Mouse (Mus musculus) forebrain, embryonic 13.5 days (tissue): Measurements from ENCODE around the gene Ddx25. TPM values are rescaled to one million over a fixed set of nuclear protein-coding genes. Genes with fewer than 3 reads are reported as not detected.

Experiments
- ATAC-seq: fragments of 200-750 bp; cut with Nextera tagmentation; 2 replicates; pipeline ENCODE4 v1.8.0; 2017
- H3K27ac ChIP-seq: fragments of 300-500 bp; sonication (generic); 2 replicates; pipeline ENCODE4 v1.5.1; 2015; ENCODE audit warnings: inconsistent platforms, mild to moderate bottlenecking, moderate library complexity
- H3K27me3 ChIP-seq: fragments of 300-500 bp; sonication (generic); 2 replicates; pipeline ENCODE4 v1.6.1; 2015; ENCODE audit warnings: mild to moderate bottlenecking, inconsistent platforms
- H3K36me3 ChIP-seq: fragments of 300-500 bp; sonication (generic); 2 replicates; pipeline ENCODE4 v1.6.1; 2015; ENCODE audit warnings: mild to moderate bottlenecking, inconsistent platforms; ENCODE audit not compliant: poor library complexity, severe bottlenecking
- H3K4me1 ChIP-seq: fragments of 300-500 bp; sonication (generic); 2 replicates; pipeline ENCODE4 v1.6.1; 2015; ENCODE audit warnings: inconsistent platforms
- H3K4me2 ChIP-seq: fragments of 300-500 bp; sonication (generic); 2 replicates; pipeline ENCODE4 v1.6.1; 2015; ENCODE audit warnings: inconsistent platforms, mild to moderate bottlenecking, moderate library complexity
- H3K4me3 ChIP-seq: fragments of 300-500 bp; sonication (generic); 2 replicates; pipeline ENCODE4 v1.5.1; 2015; ENCODE audit warnings: mild to moderate bottlenecking, inconsistent platforms
- H3K9ac ChIP-seq: fragments of 300-500 bp; sonication (generic); 2 replicates; pipeline ENCODE4 v1.6.1; 2015; ENCODE audit warnings: mild to moderate bottlenecking, inconsistent platforms
- H3K9me3 ChIP-seq: fragments of 300-500 bp; sonication (generic); replicated peaks from 2 replicates; pipeline ENCODE4 v1.6.1; 2016; ENCODE audit warnings: inconsistent platforms
- WGBS: fragments of 180-500 bp; shearing (Covaris S2); methylation state at CpG from one replicate; pipeline ENCODE4 v1.1.7; 2015; 5-methylcytosine and 5-hydroxymethylcytosine counted together
- polyA plus RNA-seq: library from polyadenylated mRNA; unstranded; fragments of >200 nt; fragmentation: Nextera tagmentation; extraction: Ambion mirVana; gene quantifications from 2 replicates; pipeline ENCODE4 v1.2.1, GENCODE M21; 2015

The Ddx25 gene
- polyA plus RNA-seq, 1 experiment from 2014 or later = 13.2 TPM

- Histone ChIP-seq H3K9ac (no peak overlapping the region), H3K9me3 (no peaks in the 10 kb centered on the region), H3K4me1 (no peaks in the 10 kb centered on the region), H3K36me3 (no peaks in the 10 kb centered on the region), H3K27ac (no peak overlapping the region), H3K4me3 (no peak overlapping the region), H3K4me2 (no peak overlapping the region), H3K27me3 (no peaks in the 10 kb centered on the region)
- WGBS = 87% methylated on average over 5 of the region's 5 CpGs
- no peak for ATAC-seq
Observed at GRCm38 (mm10) chr9:35516182-35516581, 42.1 kb downstream of the Ddx25 start.

DNA sequence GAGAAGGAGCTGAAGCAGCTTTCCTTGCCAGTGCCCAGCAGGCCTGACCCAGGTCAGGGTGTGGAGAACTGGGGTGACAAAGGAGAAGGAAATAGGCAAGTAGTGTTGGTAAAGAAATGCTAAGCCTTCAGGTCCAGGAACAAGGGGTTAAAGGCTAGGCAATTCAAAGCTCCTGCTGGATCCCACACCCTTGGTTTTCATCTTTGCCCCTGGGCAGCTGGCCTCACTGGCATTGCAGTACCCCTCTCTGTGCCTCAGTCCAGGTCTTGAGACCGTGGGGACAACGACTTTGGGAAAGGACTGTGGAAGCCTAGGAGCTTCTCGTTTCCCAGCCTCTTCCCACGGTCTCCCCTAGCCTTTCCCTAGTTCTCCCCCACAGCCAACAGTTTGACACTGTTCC is 44.4 kb downstream of the Ddx25 start:
- no peak overlapping the region for H3K4me3 ChIP-seq
- no peaks in the 10 kb centered on the region for H3K36me3 ChIP-seq
- no peaks in the 10 kb centered on the region for H3K27me3 ChIP-seq
- no peaks in the 10 kb centered on the region for H3K4me1 ChIP-seq
- no peak overlapping the region for H3K9ac ChIP-seq
- no peak overlapping the region for H3K27ac ChIP-seq
- WGBS = 84% methylated on average over 4 of the region's 4 CpGs
- ATAC-seq = no peak
- H3K9me3 ChIP-seq = no peaks in the 10 kb centered on the region
- no peak overlapping the region for H3K4me2 ChIP-seq

DNA sequence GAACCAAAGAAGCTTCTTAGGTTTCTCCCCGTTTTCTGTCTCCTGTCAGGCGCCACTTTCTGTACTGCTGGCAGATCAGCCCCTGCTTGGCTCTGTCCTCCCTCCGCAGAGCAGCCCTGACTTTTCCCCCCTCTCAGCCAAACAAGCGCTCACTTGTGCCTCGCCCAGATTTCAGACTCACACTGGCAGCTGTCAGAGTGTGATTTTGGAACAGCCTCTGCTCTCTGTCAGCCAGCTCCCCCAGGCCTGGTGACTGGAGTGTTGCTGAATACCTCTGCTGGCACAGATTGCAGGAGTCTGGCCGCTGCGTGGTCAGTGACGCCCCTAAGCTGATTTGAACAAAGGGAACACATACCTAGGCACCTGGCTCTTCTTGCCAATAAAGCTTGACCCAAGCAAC is 50.1 kb downstream of the Ddx25 start:
- Histone ChIP-seq H3K9me3 (no peaks in the 10 kb centered on the region), H3K4me1 (peaks cover 11% of the 10 kb centered on the region), H3K36me3 (peaks cover 27% of the 10 kb centered on the region), H3K27me3 (no peaks in the 10 kb centered on the region), H3K27ac (peak overlapping the region; percentile 68), H3K4me3 (no peak overlapping the region), H3K9ac (peak overlapping the region; percentile 40; the same call in 1 of the 2 replicates), H3K4me2 (no peak overlapping the region)
- WGBS = 31% methylated on average over 8 of the region's 8 CpGs
- peak; percentile 80 for ATAC-seq

GRCm38 (mm10) chr9:35502361-35503000 is 55.8 kb downstream of the Ddx25 start:
- H3K27ac ChIP-seq = no peak overlapping the region
- H3K27me3 ChIP-seq = no peaks in the 10 kb centered on the region
- H3K9ac ChIP-seq = no peak overlapping the region
- H3K4me3 ChIP-seq = no peak overlapping the region
- H3K4me1 ChIP-seq = 0 out of 2 replicates have a peak, but pooled peaks cover 5% of the 10 kb centered on the region
- no peaks in the 10 kb centered on the region for H3K9me3 ChIP-seq
- no peak for ATAC-seq
- H3K36me3 ChIP-seq = peaks cover 72% of the 10 kb centered on the region
- no peak overlapping the region for H3K4me2 ChIP-seq
- WGBS = 82% methylated on average over 10 of the region's 10 CpGs

DNA sequence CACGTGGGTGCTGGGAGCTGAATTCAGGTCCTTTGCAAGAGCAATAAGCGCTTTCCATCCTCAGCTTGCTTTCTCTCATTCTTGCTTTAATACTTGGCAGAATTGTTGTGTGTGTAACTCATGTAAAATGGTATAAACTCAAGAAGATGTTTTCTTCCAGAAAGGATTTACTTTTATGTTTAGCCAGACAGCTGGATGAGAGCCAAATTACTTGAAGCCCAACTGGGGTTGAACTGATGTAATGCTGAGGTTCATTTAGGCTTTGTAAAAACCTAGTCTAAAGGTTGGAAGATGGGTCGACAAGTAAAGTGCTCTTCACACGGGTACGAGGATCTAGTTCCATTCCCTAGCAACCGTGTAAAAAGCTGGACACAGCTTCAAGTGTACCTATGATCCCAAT is 58.4 kb downstream of the Ddx25 start:
- no peaks in the 10 kb centered on the region for H3K9me3 ChIP-seq
- peaks cover 83% of the 10 kb centered on the region for H3K36me3 ChIP-seq

GRCm38 (mm10) chr9:35495471-35495870 is 62.9 kb downstream of the Ddx25 start:
- Histone ChIP-seq H3K9me3 (no peaks in the 10 kb centered on the region), H3K4me2 (no peak overlapping the region), H3K36me3 (peaks cover 69% of the 10 kb centered on the region), H3K27me3 (no peaks in the 10 kb centered on the region), H3K4me1 (0 out of 2 replicates have a peak, but pooled peaks cover 11% of the 10 kb centered on the region), H3K4me3 (no peak overlapping the region), H3K27ac (no peak overlapping the region), H3K9ac (no peak overlapping the region)
- 74% methylated on average over 3 of the region's 3 CpGs for WGBS
- no peak for ATAC-seq

More for the DNA sequence above, 58.4 kb downstream of the Ddx25 start:
- 0 out of 2 replicates have a peak, but pooled peaks cover 5% of the 10 kb centered on the region for H3K4me1 ChIP-seq
- H3K9ac ChIP-seq = no peak overlapping the region
- no peak overlapping the region for H3K4me2 ChIP-seq
- no peak overlapping the region for H3K27ac ChIP-seq
- no peak overlapping the region for H3K4me3 ChIP-seq
- 69% methylated on average over 6 of the region's 6 CpGs for WGBS
- ATAC-seq = no peak
- no peaks in the 10 kb centered on the region for H3K27me3 ChIP-seq

- Histone ChIP-seq H3K27me3 (no peaks in the 10 kb centered on the region), H3K4me3 (no peak overlapping the region), H3K9me3 (no peaks in the 10 kb centered on the region), H3K4me2 (no peak overlapping the region), H3K4me1 (0 out of 2 replicates have a peak, but pooled peaks cover 9% of the 10 kb centered on the region), H3K27ac (no peak overlapping the region), H3K9ac (no peak overlapping the region), H3K36me3 (peaks cover 66% of the 10 kb centered on the region)
- no peak for ATAC-seq
- 61% methylated on average over 4 of the region's 4 CpGs for WGBS
Observed at GRCm38 (mm10) chr9:35494937-35495336, 63.4 kb downstream of the Ddx25 start.

- Histone ChIP-seq H3K27ac (no peak overlapping the region), H3K4me2 (no peak overlapping the region), H3K9ac (no peak overlapping the region), H3K9me3 (no peaks in the 10 kb centered on the region), H3K4me3 (no peak overlapping the region), H3K36me3 (peaks cover 70% of the 10 kb centered on the region), H3K4me1 (0 out of 2 replicates have a peak, but pooled peaks cover 6% of the 10 kb centered on the region), H3K27me3 (no peaks in the 10 kb centered on the region)
- no peak for ATAC-seq
- WGBS = 47% methylated on average over 4 of the region's 4 CpGs
Observed at GRCm38 (mm10) chr9:35493733-35494092, 64.6 kb downstream of the Ddx25 start.

- Histone ChIP-seq H3K9me3 (no peaks in the 10 kb centered on the region), H3K36me3 (peaks cover 70% of the 10 kb centered on the region), H3K9ac (no peak overlapping the region), H3K4me3 (no peak overlapping the region), H3K27me3 (no peaks in the 10 kb centered on the region), H3K4me2 (no peak overlapping the region), H3K4me1 (0 out of 2 replicates have a peak, but pooled peaks cover 6% of the 10 kb centered on the region), H3K27ac (peak overlapping the region; percentile 8; the same call in 1 of the 2 replicates)
- WGBS = 36% methylated on average over 7 of the region's 7 CpGs
- ATAC-seq = peak; percentile 53; the same call in 1 of the 2 replicates
Observed at GRCm38 (mm10) chr9:35493033-35493732, 65.1 kb downstream of the Ddx25 start.

DNA sequence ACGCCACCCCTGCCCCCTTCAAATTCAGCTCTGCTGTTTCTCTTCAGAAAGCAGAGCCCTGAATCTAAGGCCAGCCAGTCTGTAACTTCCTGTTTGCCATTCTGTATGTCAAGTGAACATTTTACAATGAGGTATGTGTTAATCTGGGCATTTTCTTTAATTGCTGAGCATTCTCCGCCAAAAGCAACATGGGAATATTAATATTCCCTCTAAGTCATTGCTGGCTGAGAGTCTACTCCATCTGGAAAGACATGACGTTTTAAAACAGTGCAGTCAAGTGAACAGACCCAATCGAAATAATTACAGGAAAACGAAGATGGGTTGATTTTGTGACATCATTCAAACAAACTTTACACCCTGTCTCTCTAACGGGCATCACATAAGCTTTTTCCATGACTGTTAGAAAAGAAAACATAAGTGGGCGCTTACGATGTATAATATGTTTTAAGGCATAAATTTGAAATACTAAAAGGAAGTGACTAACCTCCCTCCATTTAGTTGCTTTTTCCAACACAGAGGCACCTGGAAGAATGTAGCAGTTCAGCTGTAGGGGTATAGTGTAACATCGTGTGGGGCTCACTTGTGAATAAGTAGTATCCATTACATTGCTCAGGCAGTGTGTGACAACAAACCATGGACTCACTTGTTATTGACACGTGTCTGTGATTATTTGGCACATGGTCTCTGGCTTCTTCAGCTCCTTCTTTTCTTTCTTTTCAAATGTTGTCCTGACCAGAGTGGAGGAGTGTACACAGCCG is 67.0 kb downstream of the Ddx25 start:
- H3K4me1 ChIP-seq = 0 out of 2 replicates have a peak, but pooled peaks cover 6% of the 10 kb centered on the region
- H3K4me2 ChIP-seq = no peak overlapping the region
- no peak overlapping the region for H3K4me3 ChIP-seq
- H3K9ac ChIP-seq = no peak overlapping the region
- no peaks in the 10 kb centered on the region for H3K27me3 ChIP-seq
- H3K27ac ChIP-seq = no peak overlapping the region
- 77% methylated on average over 11 of the region's 11 CpGs for WGBS
- H3K9me3 ChIP-seq = no peaks in the 10 kb centered on the region
- peaks cover 74% of the 10 kb centered on the region for H3K36me3 ChIP-seq
- ATAC-seq = peak; percentile 55; the same call in 1 of the 2 replicates

DNA sequence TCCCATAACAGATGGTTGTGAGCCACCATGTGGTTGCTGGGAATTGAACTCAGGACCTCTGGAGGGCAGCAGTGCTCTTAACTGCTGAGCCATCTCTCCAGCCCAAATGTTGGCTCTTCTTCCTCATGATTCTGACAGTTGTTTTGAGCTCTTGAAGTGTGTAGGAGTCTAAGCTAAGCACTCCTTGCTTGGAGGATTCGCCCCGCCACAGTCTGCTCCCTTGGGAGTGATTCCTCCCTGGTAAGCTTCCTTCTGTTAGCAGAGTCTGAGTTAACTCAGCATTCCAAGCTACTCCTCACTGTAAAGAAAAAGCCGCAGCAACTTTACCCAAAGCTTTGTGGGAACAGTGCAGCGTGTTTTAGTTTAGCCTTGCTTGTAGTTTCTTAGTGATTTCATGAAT is 69.8 kb downstream of the Ddx25 start:
- Histone ChIP-seq H3K4me3 (no peak overlapping the region), H3K4me1 (0 out of 2 replicates have a peak, but pooled peaks cover 6% of the 10 kb centered on the region), H3K36me3 (peaks cover 75% of the 10 kb centered on the region), H3K27me3 (no peaks in the 10 kb centered on the region), H3K9ac (no peak overlapping the region), H3K27ac (no peak overlapping the region), H3K9me3 (no peaks in the 10 kb centered on the region), H3K4me2 (no peak overlapping the region)
- ATAC-seq = no peak
- 89% methylated on average over 4 of the region's 4 CpGs for WGBS
